Mouse (Mus musculus) E14TG2a.4 (cell line): Measurements from ENCODE around the gene Nudt4.

ENCODE experiments used
- H3K27me3 ChIP-seq: 2 replicates; pipeline ENCODE4 v1.6.1; 2014; ENCODE audit warnings: low read length, control low read depth; ENCODE audit not compliant: insufficient read depth
- H3K36me3 ChIP-seq: 2 replicates; pipeline ENCODE4 v1.6.1; 2014; ENCODE audit warnings: low read length, control low read depth; ENCODE audit not compliant: insufficient read depth
- H3K4me1 ChIP-seq: replicated peaks from 2 replicates; pipeline ENCODE4 v1.6.1; 2014; ENCODE audit warnings: low read depth, low read length, control low read depth
- H3K4me3 ChIP-seq: replicated peaks from 2 replicates; pipeline ENCODE4 v1.5.1; 2014; ENCODE audit warnings: mild to moderate bottlenecking, low read length
- H3K9me3 ChIP-seq: 2 replicates; pipeline ENCODE4 v1.6.1; 2014; ENCODE audit warnings: low read length, control low read depth
- CTCF ChIP-seq: conservative IDR thresholded peaks from 2 replicates; pipeline ENCODE4 v1.5.1; 2014; ENCODE audit warnings: low read length
- NANOG ChIP-seq: IDR thresholded peaks from 2 replicates; pipeline ENCODE4 v1.6.1; 2014; ENCODE audit warnings: borderline replicate concordance, low read length, mixed read lengths
- POU5F1 ChIP-seq: IDR thresholded peaks from 2 replicates; pipeline ENCODE4 v1.6.1; 2014; ENCODE audit warnings: low read length, borderline replicate concordance

Nudt4 gene

DNA sequence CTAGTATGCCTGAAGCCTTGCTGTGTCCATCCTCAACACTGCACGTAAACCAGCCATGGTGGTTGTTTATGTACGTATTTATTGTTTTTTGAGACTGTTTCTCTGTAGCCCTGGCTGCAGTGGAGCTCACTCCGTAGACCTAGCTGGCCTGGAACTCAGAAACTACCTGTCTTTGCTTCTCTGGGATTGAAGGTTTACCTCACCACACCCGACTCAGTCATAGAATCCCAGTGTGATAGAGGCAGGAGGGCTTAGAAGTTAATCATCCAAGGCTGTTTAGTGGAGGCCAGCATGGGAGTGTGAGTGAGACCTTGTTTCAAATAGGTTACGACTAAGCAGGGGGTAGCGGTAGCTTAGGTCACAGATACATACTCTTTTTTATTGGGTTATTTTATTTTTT lies 46.3 kb downstream of the Nudt4 start:
- Histone ChIP-seq H3K4me3 (0 out of 2 replicates have a peak overlapping the region, but pooled peaks have one; percentile 1), H3K9me3 (no peaks in the 10 kb centered on the region), H3K4me1 (peaks cover 80% of the 10 kb centered on the region), H3K36me3 (peaks cover 36% of the 10 kb centered on the region), H3K27me3 (no peaks in the 10 kb centered on the region)
- TF ChIP-seq NANOG: no peak
- TF ChIP-seq CTCF: no peak
- TF ChIP-seq POU5F1: no peak

GRCm38 (mm10) chr10:95515293-95515931 lies 48.5 kb downstream of the Nudt4 start:
- TF ChIP-seq NANOG: no peak
- TF ChIP-seq CTCF: no peak
- no peak for TF ChIP-seq POU5F1
- peak overlapping the region; percentile 98 for H3K4me3 ChIP-seq
- H3K27me3 ChIP-seq: no peaks in the 10 kb centered on the region
- H3K4me1 ChIP-seq: peaks cover 67% of the 10 kb centered on the region
- no peaks in the 10 kb centered on the region for H3K9me3 ChIP-seq
- H3K36me3 ChIP-seq: peaks cover 25% of the 10 kb centered on the region

- Histone ChIP-seq H3K9me3 (no peaks in the 10 kb centered on the region), H3K4me3 (peak within 1 kb of the TSS; percentile 98), H3K36me3 (peaks cover 21% of the 10 kb centered on the region), H3K27me3 (no peaks in the 10 kb centered on the region), H3K4me1 (peaks cover 61% of the 10 kb centered on the region)
- no peak for TF ChIP-seq CTCF
- TF ChIP-seq NANOG: no peak
- no peak for TF ChIP-seq POU5F1
These were observed 49.2 kb downstream of the Nudt4 start, which contains the start of gene Ube2n for GRCm38 (mm10) chr10:95514656-95515292. Gene Ube2n, plus strand, starts transcription at chr10:95515145.

- no peaks in the 10 kb centered on the region for H3K27me3 ChIP-seq
- H3K36me3 ChIP-seq: peaks cover 17% of the 10 kb centered on the region
- peak overlapping the region; percentile 98 for H3K4me3 ChIP-seq
- peaks cover 60% of the 10 kb centered on the region for H3K4me1 ChIP-seq
- H3K9me3 ChIP-seq: no peaks in the 10 kb centered on the region
- TF ChIP-seq CTCF: no peak
- no peak for TF ChIP-seq POU5F1
- no peak for TF ChIP-seq NANOG
These were observed 50.0 kb downstream of the Nudt4 start for GRCm38 (mm10) chr10:95513768-95514556.

DNA sequence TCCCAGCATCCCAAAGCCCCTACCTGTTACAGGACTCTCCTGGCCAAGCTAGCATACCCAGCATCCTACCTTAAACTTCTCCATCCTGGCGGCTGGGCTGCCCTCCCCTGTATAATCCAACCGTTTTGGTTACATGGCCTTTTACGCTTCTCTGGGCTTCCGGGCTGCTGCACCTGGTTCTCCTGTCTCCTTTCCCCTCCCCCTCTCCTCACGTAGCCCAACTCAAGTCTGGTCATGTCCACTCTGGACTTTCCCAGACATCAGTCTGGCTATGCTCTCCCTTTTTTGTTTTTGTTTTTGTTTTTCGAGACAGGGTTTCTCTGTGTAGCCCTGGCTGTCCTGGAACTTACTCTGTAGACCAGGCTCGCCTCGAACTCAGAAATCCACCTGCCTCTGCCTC lies 51.3 kb downstream of the Nudt4 start:
- Histone ChIP-seq H3K27me3 (no peaks in the 10 kb centered on the region), H3K4me3 (peak overlapping the region; percentile 61), H3K9me3 (no peaks in the 10 kb centered on the region), H3K4me1 (peaks cover 58% of the 10 kb centered on the region), H3K36me3 (peaks cover 7% of the 10 kb centered on the region)
- TF ChIP-seq CTCF (no peak), NANOG (no peak), POU5F1 (no peak)

DNA sequence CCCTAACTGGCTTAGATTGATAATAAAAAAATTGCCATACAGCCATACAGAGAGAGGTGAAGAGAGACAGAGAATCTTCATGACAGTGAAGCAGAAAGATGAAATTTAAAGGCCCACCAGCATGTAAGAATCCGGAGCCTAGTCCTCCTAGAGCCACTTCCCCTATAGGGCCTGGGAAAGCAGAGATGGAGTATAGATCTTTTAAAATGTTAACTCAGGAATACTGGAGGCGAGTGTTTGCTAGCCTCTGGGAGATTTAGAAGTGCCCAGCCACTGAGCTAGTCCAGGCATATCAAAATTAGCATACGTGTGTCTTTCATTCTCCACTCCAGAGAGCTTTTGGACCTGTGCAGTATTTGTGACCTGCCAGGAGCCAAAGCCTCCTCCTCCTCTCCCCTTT lies 54.7 kb downstream of the Nudt4 start:
- Histone ChIP-seq H3K36me3 (no peaks in the 10 kb centered on the region), H3K9me3 (no peaks in the 10 kb centered on the region), H3K27me3 (no peaks in the 10 kb centered on the region), H3K4me3 (no peak overlapping the region), H3K4me1 (peaks cover 41% of the 10 kb centered on the region)
- TF ChIP-seq NANOG (no peak), POU5F1 (no peak), CTCF (no peak)

DNA sequence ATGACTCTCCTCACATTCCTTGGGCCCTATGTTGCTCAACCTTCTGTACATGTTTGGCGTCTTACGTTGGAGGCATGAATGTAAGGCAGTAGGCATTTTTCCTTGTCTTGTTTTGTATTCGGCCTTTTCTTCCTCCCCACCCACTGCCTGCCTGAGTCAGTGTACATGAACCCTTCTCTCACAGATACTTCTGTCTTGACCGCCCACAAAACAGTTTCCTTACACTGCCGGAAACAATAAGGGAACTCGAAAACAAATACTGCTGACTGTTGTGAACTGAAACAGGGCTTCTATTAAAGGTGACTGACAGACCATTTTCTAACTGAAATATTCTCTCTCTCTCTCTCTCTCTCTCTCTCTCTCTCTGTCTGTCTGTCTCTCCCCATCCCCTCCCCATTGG lies 55.2 kb downstream of the Nudt4 start:
- Histone ChIP-seq H3K27me3 (no peaks in the 10 kb centered on the region), H3K4me1 (peaks cover 38% of the 10 kb centered on the region), H3K9me3 (no peaks in the 10 kb centered on the region), H3K4me3 (no peak overlapping the region), H3K36me3 (no peaks in the 10 kb centered on the region)
- TF ChIP-seq NANOG (no peak), CTCF (no peak), POU5F1 (no peak)

DNA sequence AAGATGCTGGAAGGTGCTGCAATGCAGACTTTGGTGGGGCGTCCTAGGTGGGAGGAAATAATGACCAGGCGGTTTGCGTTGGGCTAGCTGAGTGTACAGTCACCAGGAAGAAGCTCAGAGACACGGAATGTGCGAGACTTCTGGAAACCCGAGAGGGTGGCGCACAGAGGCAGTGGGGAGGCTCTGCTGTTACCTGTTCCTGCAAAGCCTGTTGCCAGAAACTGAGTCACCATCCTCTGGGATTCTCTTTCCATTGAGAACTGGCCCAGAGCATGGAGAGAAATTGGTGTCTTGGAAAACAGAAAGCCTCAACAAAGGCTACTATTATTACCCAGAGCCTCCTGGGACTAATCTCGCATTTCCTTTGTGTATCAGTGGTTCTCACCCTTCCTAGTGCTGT lies 55.8 kb downstream of the Nudt4 start:
- TF ChIP-seq NANOG: no peak
- no peak for TF ChIP-seq POU5F1
- TF ChIP-seq CTCF: no peak
- H3K4me3 ChIP-seq: peak overlapping the region; percentile 30

More for the DNA sequence above, 55.8 kb downstream of the Nudt4 start:
- Histone ChIP-seq H3K27me3 (no peaks in the 10 kb centered on the region), H3K9me3 (no peaks in the 10 kb centered on the region), H3K36me3 (no peaks in the 10 kb centered on the region), H3K4me1 (peaks cover 31% of the 10 kb centered on the region)
